Mouse (Mus musculus): ENCODE results near the gene Aspdh.

Aspdh gene

GRCm38 (mm10) chr7:44497361-44498055, 32.3 kb downstream of the Aspdh start:
- no peak for DNase-seq (ENCODE audit: extremely low read depth, insufficient read length, low spot score)

- no peak for DNase-seq (ENCODE audit: extremely low read depth, insufficient read length, low spot score)
Measured at GRCm38 (mm10) chr7:44498922-44499321, 33.7 kb downstream of the Aspdh start.

- DNase-seq (ENCODE audit: extremely low read depth, insufficient read length, low spot score): no peak
Measured at GRCm38 (mm10) chr7:44500046-44500445, 34.9 kb downstream of the Aspdh start.

- peak; percentile 54 for DNase-seq (ENCODE audit: extremely low read depth, insufficient read length, low spot score)
Measured at GRCm38 (mm10) chr7:44501563-44502115, 36.4 kb downstream of the Aspdh start.

GRCm38 (mm10) chr7:44507491-44507890, 42.3 kb downstream of the Aspdh start:
- DNase-seq (ENCODE audit: extremely low read depth, insufficient read length, low spot score): no peak
